Mouse (Mus musculus): ENCODE results near the gene Uso1. TPM values are rescaled to one million over a fixed set of nuclear protein-coding genes. Genes with fewer than 3 reads are reported as not detected.

The Uso1 gene
- polyA plus RNA-seq (2015; fragmentation: Nextera tagmentation; extraction: Ambion mirVana) = 32.6 and 43.5 TPM in 2 replicates

GRCm38 (mm10) chr5:92137239-92138046 lies at the start of gene Uso1:
Uso1 (plus strand) TSS chr5:92137938.
- DNase-seq (ENCODE audit: low spot score) = peak; percentile 97

GRCm38 (mm10) chr5:92093263-92094061 lies 44.3 kb upstream of the Uso1 start:
- DNase-seq (ENCODE audit: low spot score) = peak; percentile 28

GRCm38 (mm10) chr5:92094062-92094415 lies 43.7 kb upstream of the Uso1 start:
- DNase-seq (ENCODE audit: low spot score) = peak; percentile 69

- no peak for DNase-seq (ENCODE audit: low spot score)
Measured at GRCm38 (mm10) chr5:92096786-92097185, 41.0 kb upstream of the Uso1 start.

GRCm38 (mm10) chr5:92097779-92098178 lies 40.0 kb upstream of the Uso1 start:
- no peak for DNase-seq (ENCODE audit: low spot score)

DNA sequence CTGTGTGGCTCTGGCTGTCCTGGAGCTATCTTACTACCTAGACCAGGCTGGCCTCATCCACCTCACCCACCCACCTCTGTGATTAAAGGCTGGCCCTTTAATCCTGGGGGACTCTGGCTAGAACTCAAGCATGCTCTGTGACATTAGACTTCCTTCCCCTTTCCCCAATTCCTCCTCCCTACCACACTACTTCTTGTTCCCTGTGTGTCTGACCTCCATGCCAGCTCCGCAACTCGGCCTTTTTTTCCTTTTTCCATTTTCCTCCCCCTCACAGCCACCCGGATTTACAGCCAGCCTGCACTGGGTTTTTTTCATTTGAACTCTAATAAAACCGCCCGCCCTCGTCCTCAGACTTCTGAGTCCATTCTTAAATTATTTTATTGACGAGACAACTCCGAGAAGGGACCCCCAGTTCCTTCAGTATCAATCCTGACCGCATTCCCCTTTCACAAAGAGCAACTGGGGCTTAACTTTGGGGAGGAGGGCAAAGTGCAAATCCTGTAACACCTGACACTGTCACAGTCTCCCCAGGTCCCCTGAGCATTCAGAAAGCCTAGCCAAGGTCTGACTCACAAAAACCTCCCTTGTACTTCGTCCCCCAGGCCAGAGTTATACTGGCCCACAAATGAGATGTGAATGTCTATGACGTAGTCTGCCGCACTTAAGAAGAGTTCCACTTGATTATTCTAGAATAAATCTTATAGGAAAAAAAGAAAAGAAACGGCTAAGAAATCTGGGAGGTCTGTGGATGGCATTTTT lies 39.2 kb upstream of the Uso1 start:
- DNase-seq (ENCODE audit: low spot score) = no peak

GRCm38 (mm10) chr5:92101601-92102000 lies 36.1 kb upstream of the Uso1 start:
- no peak for DNase-seq (ENCODE audit: low spot score)

DNA sequence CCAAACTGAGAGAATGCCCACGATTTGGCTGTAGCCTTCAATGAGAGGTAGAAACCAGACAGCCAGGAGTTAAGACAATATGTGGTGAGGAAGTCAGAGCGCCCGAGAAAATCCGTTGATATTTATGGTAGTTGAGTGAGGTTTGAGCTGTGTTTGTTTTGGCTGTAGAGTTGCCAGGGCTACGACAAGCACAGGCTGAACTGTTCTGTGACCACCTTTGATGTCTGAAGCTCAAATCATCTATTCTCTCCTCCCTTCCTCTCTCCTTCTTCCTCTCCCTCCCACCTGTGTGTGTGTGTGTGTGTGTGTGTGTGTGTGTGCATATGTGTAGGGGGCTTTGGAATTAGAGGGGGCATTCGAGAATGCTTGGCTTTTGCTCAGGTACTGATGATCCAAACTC lies 34.7 kb upstream of the Uso1 start:
- peak; percentile 51 for DNase-seq (ENCODE audit: low spot score)

GRCm38 (mm10) chr5:92103816-92104415 lies 33.8 kb upstream of the Uso1 start:
- no peak for DNase-seq (ENCODE audit: low spot score)

- DNase-seq (ENCODE audit: low spot score) = peak; percentile 63
Measured at GRCm38 (mm10) chr5:92106327-92107125, 31.2 kb upstream of the Uso1 start.

DNA sequence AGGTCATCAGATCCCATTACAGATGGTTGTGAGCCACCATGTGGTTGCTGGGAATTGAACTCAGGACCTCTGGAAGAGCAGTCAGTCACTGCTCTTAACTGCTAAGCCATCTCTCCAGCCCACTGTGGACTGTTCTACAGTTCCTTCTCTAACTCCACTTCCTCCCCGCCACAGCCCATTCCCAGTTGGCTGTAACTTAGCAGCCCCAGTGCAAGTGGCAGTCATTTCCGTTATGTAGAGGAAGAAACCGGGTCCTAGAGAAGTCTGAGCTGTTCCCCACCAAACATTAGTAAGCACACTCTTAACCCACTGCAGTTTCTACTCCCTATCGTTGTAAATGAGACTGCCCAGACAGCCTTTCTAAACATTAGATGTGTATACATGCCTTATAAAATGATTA lies 30.5 kb upstream of the Uso1 start:
- no peak for DNase-seq (ENCODE audit: low spot score)

GRCm38 (mm10) chr5:92110818-92111355 lies 26.9 kb upstream of the Uso1 start:
- DNase-seq (ENCODE audit: low spot score) = no peak

GRCm38 (mm10) chr5:92112175-92112574 lies 25.6 kb upstream of the Uso1 start:
- no peak for DNase-seq (ENCODE audit: low spot score)

DNA sequence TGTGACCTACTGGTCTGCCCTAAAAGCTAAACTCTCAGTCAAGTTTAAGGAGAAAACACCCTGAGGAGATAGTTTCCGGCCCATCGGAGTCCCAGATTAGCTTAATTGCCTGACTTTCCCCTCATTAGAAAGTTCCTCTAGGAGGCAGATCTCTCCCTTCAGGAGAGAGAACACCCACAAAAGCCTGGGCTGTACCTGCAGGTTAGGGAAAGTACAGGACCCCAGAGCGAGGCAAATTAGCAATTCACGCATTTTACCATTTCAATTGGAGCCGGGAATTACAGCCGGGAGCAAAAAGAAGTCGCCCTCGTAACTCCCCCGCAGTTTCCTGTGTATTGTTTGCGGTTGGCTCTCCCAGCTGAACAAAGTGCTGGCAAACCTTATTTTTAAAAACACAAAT lies 25.2 kb upstream of the Uso1 start:
- no peak for DNase-seq (ENCODE audit: low spot score)

- DNase-seq (ENCODE audit: low spot score) = no peak
Measured at GRCm38 (mm10) chr5:92113484-92113883, 24.3 kb upstream of the Uso1 start.

DNA sequence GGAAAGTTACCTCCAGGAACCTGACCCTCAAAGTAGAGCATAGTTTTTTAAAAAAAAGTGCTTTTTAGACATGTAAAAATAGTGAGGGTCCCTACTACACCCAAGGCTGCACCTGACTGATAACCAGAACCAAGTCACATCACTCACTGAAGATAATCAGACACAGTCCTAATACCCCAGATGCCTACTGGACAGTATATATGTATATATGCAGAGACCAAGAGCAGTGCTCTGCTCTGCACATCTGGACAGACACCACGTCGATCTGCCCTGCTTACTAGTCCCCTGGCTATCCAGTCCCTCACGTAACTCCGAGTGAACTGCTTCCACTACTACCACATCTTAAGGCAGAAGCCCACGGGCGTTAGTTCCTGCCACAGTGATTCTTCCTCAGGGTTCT lies 23.5 kb upstream of the Uso1 start:
- DNase-seq (ENCODE audit: low spot score) = no peak

GRCm38 (mm10) chr5:92114939-92115338 lies 22.8 kb upstream of the Uso1 start:
- DNase-seq (ENCODE audit: low spot score) = no peak

- peak; percentile 71 for DNase-seq (ENCODE audit: low spot score)
Measured at GRCm38 (mm10) chr5:92117823-92118403, 19.8 kb upstream of the Uso1 start.

DNA sequence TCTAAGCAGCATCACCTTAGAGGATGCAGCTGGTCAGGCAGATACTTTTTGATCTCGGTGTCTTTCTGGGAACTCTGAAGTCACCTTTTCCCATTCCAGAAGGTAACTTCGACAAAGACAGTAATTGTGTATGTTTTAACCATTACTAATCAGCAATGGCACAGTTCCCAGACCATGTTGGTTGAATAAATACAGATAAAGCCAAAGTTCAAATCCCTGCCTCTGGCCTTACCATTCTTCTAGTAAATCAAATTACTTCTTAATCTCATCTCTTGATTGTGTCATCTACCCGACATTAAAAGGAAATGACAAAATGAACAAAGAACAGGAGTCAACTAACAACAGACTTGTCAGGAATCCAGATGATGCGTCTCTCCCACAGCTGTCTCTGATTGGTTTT lies 16.1 kb upstream of the Uso1 start:
- no peak for DNase-seq (ENCODE audit: low spot score)

GRCm38 (mm10) chr5:92125446-92125845 lies 12.3 kb upstream of the Uso1 start:
- no peak for DNase-seq (ENCODE audit: low spot score)

All from thymus, postnatal 0 days (tissue).